Mouse (Mus musculus): ENCODE measurements at regions not wholly inside any gene's neighbourhood (a gene's known extent, or its start where the extent isn't known, plus 50 kb on each side); places are given as distances from the start of the nearest gene placed in this dataset.

- TF ChIP-seq POLR2A (IDR thresholded peaks at IDR 0.05; ENCODE audit: insufficient read length, low read depth) (no peak), MAX (IDR thresholded peaks at IDR 0.05; ENCODE audit: low read depth) (no peak), SRF (IDR thresholded peaks at IDR 0.05; ENCODE audit: control insufficient read depth, insufficient read length, low read depth) (no peak), MYOG (IDR thresholded peaks at IDR 0.05; ENCODE audit: control insufficient read depth in 1 of 3, insufficient read depth in 1 of 3, insufficient read length in 2 of 3, low read depth in 2 of 3) (no peak), E2F4 (IDR thresholded peaks at IDR 0.05; ENCODE audit: insufficient read depth) (no peak), CEBPB (IDR thresholded peaks at IDR 0.05; ENCODE audit: insufficient read depth, poor library complexity, severe bottlenecking) (no peak)
Observed at GRCm38 (mm10) chr4:89362650-89363049, 51.8 kb upstream of the Cdkn2b start.

All from myocyte (in vitro differentiated cells).